Mouse (Mus musculus) cerebellum, adult 2 months (tissue): ENCODE results near the gene Chd6. TPM values are rescaled to one million over a fixed set of nuclear protein-coding genes. Genes with fewer than 3 reads are reported as not detected.
A peak's percentile ranks its signal among the peaks of the same experiment; 100 is the strongest.

Experiments
- DNase-seq, 2 experiments: peaks; one replicate each; pipeline ENCODE4 v3.0.0; 2021
- H3K27ac ChIP-seq: fragments of 200-500 bp; 2 replicates; pipeline ENCODE4 v1.5.1; 2012; ENCODE audit warnings: low read length, control low read depth, inconsistent platforms; ENCODE audit not compliant: insufficient read depth
- H3K27me3 ChIP-seq: fragments of 200-500 bp; 2 replicates; pipeline ENCODE4 v1.6.1; 2012; ENCODE audit warnings: inconsistent platforms, mild to moderate bottlenecking, low read length, moderate library complexity; ENCODE audit not compliant: control insufficient read depth, insufficient read depth
- H3K4me1 ChIP-seq: fragments of 200-500 bp; 2 replicates; pipeline ENCODE4 v1.6.1; 2011; ENCODE audit warnings: low read length; ENCODE audit not compliant: control insufficient read depth, insufficient read depth
- H3K4me3 ChIP-seq: fragments of 200-500 bp; replicated peaks from 2 replicates; pipeline ENCODE3; 2011; ENCODE audit warnings: mild to moderate bottlenecking, low read depth, low read length, control low read depth; ENCODE audit not compliant: insufficient read depth
- CTCF ChIP-seq: fragments of 200-500 bp; IDR thresholded peaks from 2 replicates; pipeline ENCODE4 v1.5.1; 2011; ENCODE audit warnings: low read depth, mild to moderate bottlenecking, control low read depth, low read length, moderate library complexity, borderline replicate concordance; ENCODE audit not compliant: insufficient read depth
- POLR2A ChIP-seq: fragments of 200-500 bp; IDR thresholded peaks from 2 replicates; pipeline ENCODE4 v1.6.1; 2011; ENCODE audit warnings: low read length, control low read depth, borderline replicate concordance; ENCODE audit not compliant: insufficient read depth
- WGBS: fragments of 180-500 bp; shearing (Covaris S2); methylation state at CpG from one replicate; pipeline ENCODE4 v1.1.7; 2018; 5-methylcytosine and 5-hydroxymethylcytosine counted together
- polyA plus RNA-seq: library from polyadenylated mRNA; depleted of rRNA; stranded (reverse); fragments of >200 nt; gene quantifications from 2 replicates; pipeline ENCODE4 v1.2.3, GENCODE M21; 2012

Gene Chd6
- polyA plus RNA-seq, 1 experiment = 33.7 TPM

DNA sequence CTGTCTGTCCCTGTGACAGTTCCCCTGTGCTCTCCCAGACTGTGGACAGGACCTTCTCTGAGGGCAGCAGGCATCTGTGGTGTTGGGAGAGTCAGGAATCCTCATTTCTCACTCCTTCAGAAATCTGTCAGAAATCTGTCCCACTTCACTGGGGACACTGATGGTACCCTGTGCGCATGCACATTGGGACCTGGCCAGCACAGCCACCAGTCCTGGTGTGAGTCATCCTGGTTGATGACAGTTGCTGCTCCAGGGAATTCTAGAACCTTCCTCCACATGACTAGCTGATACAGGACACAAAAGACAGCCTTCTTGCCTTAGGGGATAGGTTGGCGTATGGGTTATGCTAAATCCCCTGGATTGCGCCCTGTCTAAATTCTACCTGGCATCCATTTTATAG lies 191.6 kb downstream of the Chd6 start:
- no peaks in the 10 kb centered on the region for H3K27me3 ChIP-seq
- WGBS = 67% methylated on average over 3 of the region's 3 CpGs
- peak overlapping the region; percentile 96 for H3K27ac ChIP-seq
- no peak overlapping the region for H3K4me3 ChIP-seq
- TF ChIP-seq POLR2A (no peak), CTCF (no peak)
- peak; percentile 39 to 64 for DNase-seq
- H3K4me1 ChIP-seq = peaks cover 37% of the 10 kb centered on the region

DNA sequence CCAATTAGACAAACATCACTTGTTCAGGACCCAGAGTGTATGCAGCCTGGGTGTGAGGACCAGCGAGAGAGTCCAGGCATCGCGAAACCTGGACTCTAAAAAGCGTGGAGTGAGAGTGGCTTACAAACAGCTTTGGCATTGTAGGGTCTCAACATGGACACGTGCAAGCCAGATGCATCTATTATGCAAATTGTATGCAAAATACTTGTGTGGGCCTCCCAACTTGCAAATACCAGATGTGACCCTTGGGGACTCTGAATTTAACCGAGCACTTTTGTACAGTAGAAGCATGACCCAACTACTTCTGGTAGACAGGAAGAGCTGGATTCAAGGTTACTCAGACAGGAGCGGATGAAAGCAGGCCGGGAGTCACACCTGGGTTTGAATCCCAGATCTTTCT lies 192.2 kb downstream of the Chd6 start:
- WGBS = 68% methylated on average over 8 of the region's 8 CpGs
- no peak for TF ChIP-seq CTCF
- no peak for TF ChIP-seq POLR2A
- DNase-seq = no peak

DNA sequence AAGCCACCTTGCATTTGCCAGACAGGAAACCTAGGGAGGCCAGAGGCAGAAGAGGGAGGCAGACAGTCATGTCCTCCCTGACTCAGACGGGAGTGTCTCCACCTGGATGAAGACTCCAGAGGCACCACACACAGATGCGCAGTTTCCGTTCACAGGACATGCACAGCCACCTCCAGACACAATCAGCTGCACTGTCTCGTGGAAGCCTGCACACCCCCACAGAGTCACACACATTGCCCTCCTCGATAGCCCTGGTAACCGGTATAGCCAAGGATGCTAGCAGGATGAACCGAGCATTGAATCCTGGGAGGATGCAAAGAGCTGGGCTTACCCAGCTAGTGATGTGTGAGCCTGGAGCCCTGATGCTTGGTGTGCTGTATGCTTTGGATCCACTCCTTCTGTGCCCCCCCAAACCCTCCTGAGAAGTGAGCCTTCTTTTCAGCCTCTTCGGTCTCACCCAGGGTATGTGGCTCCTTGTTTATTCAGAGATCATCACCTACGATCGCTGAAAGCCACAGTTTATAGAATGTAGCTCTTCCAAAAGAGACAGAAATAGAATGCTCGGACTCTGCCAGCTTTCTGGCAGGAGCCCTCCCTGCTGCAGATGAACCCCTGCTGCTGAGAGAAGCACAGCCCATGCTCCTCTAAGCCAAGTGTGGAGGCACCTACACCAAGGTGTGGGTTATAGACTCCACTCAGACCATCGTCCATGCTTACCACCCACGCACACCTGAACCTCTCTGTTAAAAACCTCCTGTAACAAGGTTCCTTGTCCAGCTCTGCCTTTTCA lies 192.9 kb downstream of the Chd6 start:
- H3K27me3 ChIP-seq = no peaks in the 10 kb centered on the region
- peak overlapping the region; percentile 96 for H3K27ac ChIP-seq
- no peak overlapping the region for H3K4me3 ChIP-seq
- TF ChIP-seq POLR2A = no peak
- TF ChIP-seq CTCF = no peak
- WGBS = 17% methylated on average over 13 of the region's 13 CpGs
- DNase-seq = peak; percentile 61 to 80
- peaks cover 42% of the 10 kb centered on the region for H3K4me1 ChIP-seq

More for the DNA sequence above, 192.2 kb downstream of the Chd6 start:
- H3K4me1 ChIP-seq = peaks cover 37% of the 10 kb centered on the region
- H3K27me3 ChIP-seq = no peaks in the 10 kb centered on the region
- H3K4me3 ChIP-seq = no peak overlapping the region
- H3K27ac ChIP-seq = peak overlapping the region; percentile 96

DNA sequence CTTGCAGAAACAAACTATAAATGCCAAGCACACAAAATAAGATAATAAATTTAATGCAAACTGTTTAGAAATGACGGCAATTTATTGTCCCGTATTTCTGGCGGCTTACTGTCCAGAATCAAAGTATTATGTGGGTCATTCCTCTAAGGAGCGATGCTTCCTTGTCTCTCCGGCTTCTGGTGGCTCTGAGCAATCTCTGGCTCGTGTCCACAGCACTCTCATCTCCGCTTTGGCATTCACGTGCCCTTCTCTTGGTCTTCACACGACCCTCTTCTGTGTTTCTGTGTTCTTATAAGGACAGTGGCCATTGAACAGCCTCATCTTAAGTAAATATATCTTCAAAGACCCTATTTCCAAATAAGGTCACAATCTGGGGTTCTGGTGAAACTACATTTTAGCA lies 194.2 kb downstream of the Chd6 start:
- TF ChIP-seq POLR2A (no peak), CTCF (no peak)
- H3K4me3 ChIP-seq = no peak overlapping the region
- DNase-seq = peak in 1 of 2 experiments; percentile 32
- peak overlapping the region; percentile 96 for H3K27ac ChIP-seq
- 28% methylated on average over 9 of the region's 9 CpGs for WGBS
- H3K27me3 ChIP-seq = no peaks in the 10 kb centered on the region
- peaks cover 39% of the 10 kb centered on the region for H3K4me1 ChIP-seq

- TF ChIP-seq POLR2A = no peak
- TF ChIP-seq CTCF = no peak
- no peak for DNase-seq
- peak within 1 kb of the TSS; percentile 60 for H3K4me3 ChIP-seq
- H3K27ac ChIP-seq = peak within 1 kb of the TSS; percentile 94
- H3K27me3 ChIP-seq = no peaks in the 10 kb centered on the region
- H3K4me1 ChIP-seq = peaks cover 56% of the 10 kb centered on the region
- 11% methylated on average over 46 of the region's 46 CpGs for WGBS
These were observed 196.6 kb downstream of the Chd6 start, which contains the start of gene Emilin3 for GRCm38 (mm10) chr2:160912231-160912671. Gene Emilin3, minus strand, starts transcription at chr2:160912328.

- Histone ChIP-seq H3K27ac (peak overlapping the region; percentile 94), H3K4me3 (peak overlapping the region; percentile 60), H3K4me1 (peaks cover 56% of the 10 kb centered on the region), H3K27me3 (no peaks in the 10 kb centered on the region)
- 1% methylated on average over 60 of the region's 64 CpGs for WGBS
- DNase-seq = peak; percentile 42 to 54
- TF ChIP-seq POLR2A = peak; percentile 44; the same call in 1 of the 2 replicates
- no peak for TF ChIP-seq CTCF
These were observed 197.2 kb downstream of the Chd6 start for GRCm38 (mm10) chr2:160911558-160912201.

DNA sequence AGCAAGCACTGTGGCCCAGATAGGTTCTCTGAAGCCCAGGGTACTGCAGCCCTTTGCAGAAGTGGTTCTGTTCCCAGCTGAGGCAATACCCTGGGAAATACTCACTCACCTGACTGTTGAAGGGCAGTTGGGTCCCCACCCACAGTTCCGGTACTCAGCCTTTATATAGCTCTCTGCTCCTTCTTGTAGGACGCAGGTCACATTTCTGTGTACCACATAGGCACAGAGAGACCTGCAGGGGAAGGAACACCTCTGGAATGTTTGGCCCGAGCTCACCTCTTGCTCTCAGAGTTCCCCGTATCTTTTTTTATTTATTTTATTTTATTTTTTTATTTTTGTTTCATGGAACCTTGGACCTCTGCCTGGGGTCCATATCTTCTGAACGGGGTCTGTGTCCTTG lies 198.2 kb downstream of the Chd6 start:
- Histone ChIP-seq H3K4me1 (peaks cover 50% of the 10 kb centered on the region), H3K27ac (no peak overlapping the region), H3K27me3 (no peaks in the 10 kb centered on the region), H3K4me3 (no peak overlapping the region)
- no peak for DNase-seq
- WGBS = 87% methylated on average over 5 of the region's 5 CpGs
- no peak for TF ChIP-seq POLR2A
